Mouse (Mus musculus) stomach, postnatal 0 days (tissue): Measurements from ENCODE around the gene Rap1gap2.

Source experiments
- CTCF ChIP-seq: IDR thresholded peaks from 2 replicates; pipeline ENCODE4 v1.5.1; 2016; ENCODE audit warnings: antibody characterized with exemption, low read depth, mild to moderate bottlenecking, moderate library complexity
- EP300 ChIP-seq: optimal IDR thresholded peaks from 2 replicates; pipeline ENCODE3; 2016; ENCODE audit warnings: antibody characterized with exemption

DNA sequence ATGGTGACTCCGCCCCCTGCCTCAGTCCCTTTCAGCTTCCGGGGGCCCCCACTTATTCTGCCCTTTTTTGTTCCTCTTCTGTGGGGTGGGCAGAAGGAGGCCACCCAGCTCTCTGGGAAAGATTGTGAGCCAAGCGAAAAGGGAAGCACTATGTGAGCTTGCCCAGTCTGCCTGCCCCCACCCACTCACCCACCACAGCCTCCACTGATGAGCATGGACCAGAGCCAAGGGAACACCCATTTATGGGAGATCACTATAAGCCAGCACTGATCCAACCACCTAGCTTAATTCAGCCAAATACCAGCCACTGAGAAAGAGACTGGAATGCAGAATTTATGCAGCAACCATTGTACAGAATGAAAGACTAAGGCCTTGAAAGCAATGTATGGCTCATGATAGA is 34.8 kb downstream of the Rap1gap2 start:
- TF ChIP-seq CTCF: no peak
- TF ChIP-seq EP300: no peak
